Mouse (Mus musculus) layer of hippocampus, adult 11-12 months (tissue): ENCODE data around the gene Ankrd13a.
A peak's percentile ranks its signal among the peaks of the same experiment; 100 is the strongest.

Experiments
- DNase-seq: peaks from one replicate; pipeline ENCODE4 v3.0.0; 2022; ENCODE audit warnings: low spot score

Gene Ankrd13a

GRCm38 (mm10) chr5:114774403-114775051 is at the start of gene Ankrd13a:
TSS of gene Ankrd13a (plus strand) at chr5:114774677.
- DNase-seq, result peak; percentile 94

DNA sequence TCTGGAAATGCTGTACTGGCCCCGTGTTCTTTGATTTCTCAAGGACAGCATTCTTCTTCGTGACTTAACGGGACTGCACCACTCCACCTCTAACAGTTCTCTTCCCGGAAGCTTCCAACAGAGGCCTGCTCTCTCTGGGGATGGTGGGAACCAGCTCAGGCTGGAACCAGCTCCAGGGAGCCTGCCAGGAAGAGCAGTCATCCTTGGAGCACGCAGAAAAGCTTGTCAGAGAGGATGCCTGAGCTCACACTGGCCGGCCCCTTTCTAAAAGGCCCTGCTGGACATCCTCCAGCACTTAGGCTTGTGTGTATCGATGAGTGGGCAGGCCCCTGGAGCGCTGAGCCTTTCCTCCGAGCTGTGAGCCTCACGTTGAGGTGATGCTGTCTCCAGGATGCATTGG is 46.3 kb upstream of the Ankrd13a start:
- no peak for DNase-seq

DNA sequence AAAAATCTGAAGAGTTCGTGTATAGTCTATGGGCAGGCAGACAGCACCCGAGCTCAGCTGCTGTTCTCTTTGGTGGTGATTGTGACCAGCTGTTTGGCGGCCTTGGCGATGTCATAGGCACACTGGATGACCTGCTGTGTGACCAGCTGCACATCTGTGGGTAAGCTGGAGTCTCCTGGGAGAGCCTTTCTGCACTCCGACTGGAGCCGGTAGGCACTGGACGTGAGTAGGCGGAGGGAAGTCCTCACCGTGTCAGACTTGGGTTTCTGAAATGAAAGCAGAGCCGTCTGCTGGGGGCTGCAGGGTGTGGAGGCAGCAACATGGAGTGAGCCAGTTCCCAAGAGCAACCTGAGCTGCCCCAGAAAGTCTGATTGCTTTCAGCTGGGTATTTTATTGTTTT is 44.3 kb upstream of the Ankrd13a start:
- no peak for DNase-seq

- DNase-seq, result no peak
These were observed 43.0 kb upstream of the Ankrd13a start for GRCm38 (mm10) chr5:114731498-114731897.

DNA sequence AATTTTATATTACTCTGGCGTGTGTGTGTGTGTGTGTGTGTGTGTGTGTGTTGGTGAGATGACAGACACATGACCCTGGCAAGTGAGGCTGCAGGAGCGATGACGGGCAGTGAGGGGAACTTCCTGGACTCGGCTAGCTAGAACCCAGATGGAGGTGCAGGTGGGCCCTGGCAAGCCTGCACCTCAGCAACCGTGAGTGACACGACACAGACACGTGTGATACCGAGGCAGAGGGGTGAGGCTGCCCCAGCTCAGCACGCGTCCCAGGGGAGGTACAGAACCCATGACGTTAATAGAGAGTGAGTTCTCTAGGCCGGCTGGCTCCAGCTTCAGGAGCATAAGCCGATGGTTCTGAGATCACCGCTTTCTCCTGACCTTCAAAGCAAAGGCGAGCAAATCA is 42.5 kb upstream of the Ankrd13a start:
- DNase-seq, result no peak

DNA sequence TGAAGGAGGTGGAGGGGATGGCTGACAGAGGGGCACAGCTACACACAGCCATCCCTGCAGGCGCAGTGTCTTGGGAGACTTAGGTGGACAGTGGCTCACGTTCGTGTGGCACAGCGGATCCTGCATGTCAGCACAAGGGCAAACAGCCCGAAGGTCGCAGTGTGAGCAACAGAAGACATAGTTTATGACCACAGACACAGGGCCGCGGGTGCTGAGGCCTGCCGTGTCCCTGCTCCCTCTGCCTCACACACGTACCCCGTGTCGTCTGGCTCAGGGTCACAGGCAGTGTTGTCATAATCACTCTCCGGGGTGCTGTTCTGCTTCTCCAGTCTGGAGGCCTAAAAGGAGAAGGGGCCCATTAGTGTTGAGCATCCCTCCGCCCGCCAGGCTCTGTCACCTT is 40.9 kb upstream of the Ankrd13a start:
- no peak for DNase-seq

- DNase-seq, result no peak
These were observed 37.2 kb upstream of the Ankrd13a start for GRCm38 (mm10) chr5:114737090-114737887.

DNA sequence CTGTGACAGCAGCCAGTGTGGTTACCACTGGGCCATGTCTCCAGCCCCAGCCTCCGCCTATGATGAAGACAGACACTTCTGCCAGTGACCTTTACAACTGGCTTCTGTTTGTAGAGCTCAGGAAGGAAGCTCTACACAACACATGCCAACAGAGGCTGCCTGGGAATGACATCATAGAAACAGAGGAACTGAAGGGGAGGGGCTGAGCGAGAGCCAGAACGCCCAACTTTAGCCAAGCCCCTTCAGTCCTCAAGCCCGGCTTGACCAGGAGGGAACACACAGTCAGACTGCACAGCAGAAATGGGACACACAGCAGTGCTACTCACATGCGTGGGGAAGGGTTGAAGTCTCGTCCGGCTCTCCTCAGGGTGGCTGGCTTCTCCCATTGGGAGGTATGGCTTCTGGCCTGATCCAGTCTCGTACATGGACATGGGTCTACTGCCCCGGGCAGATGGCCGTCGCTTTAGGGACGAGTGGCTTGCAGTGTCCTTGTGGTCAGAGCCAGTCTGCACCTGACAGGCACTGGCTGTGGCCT is 35.7 kb upstream of the Ankrd13a start:
- DNase-seq, result no peak

GRCm38 (mm10) chr5:114740595-114740994 is 33.9 kb upstream of the Ankrd13a start:
- no peak for DNase-seq

DNA sequence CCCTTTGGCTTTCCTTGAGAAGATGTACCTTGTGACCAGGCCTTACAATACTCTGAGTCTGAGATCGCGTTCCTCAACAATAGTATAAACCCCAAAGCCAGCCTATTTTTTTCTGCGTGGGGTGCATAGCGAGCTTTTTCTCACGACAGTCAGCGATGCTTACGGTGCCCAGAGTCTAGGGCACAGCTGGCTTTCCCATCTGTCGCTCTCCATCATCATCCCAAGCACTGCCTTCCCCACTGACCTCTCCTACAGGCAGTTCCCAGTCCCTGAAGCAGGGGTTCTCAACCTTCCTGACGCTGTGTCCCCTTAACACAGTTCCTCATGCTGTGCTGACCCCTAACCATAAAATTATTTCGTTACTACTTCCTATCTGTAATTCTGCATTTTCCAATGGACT is 31.9 kb upstream of the Ankrd13a start:
- DNase-seq, result no peak

- peak; percentile 74 for DNase-seq
These were observed 31.3 kb upstream of the Ankrd13a start for GRCm38 (mm10) chr5:114742998-114743696.

DNA sequence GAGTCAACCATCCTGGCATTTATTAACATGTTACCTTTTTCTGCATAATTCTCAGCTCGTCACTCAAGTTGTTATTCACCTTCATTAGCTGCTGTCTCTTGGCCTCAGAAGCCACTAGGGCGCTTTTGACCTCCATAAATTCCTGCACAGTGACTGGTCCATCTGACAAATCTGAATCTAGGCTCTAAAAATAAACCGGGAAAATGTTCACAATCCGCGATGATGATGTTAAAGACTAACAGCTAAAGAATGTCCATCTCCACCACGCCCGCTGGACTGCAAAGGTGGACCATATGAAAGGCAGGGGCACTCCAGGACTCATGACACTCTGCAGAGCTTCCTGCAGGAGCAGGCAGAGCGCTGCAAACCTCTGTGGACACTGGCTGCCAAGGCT is 30.8 kb upstream of the Ankrd13a start:
- no peak for DNase-seq

- DNase-seq, result peak; percentile 67
These were observed 28.9 kb upstream of the Ankrd13a start for GRCm38 (mm10) chr5:114745581-114745980.

GRCm38 (mm10) chr5:114746886-114747285 is 27.6 kb upstream of the Ankrd13a start:
- no peak for DNase-seq

DNA sequence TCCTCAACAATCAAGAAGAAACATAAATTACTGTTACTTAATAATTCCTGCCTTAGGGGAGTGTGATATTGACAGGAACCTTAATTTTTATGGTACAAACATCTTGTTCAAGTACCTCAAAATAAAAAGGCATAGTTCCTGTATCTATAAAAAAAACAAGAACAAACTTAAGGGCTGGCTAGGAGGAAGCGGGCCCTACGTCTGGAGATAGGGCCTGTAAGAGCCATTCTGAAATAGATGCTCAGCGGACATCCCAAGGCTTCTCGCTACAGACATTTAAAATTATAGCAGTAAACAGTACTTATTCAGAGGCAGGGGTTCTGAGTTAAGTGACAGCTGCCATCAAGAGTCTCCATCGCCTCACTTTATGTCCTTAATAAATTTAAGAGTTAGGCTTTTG is 27.0 kb upstream of the Ankrd13a start:
- no peak for DNase-seq

DNA sequence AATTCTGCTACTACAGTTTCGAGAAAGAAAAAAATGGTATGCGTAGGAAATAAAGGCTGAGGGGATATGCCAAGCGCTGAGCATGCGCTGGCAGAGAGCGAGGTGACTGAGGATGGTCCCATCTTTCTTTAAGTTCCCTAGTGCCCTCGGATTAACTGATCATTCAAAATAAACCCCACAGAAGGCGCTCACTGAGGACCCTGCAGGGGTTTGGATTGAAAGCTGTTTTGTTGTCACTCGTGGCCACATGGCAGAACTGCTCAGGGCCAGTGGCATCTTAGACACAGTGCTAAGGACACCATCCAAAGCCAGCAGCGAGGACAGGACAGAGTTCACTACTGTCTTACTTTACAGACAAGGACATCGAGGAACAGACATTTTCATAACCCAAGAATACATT is 24.2 kb upstream of the Ankrd13a start:
- no peak for DNase-seq

DNA sequence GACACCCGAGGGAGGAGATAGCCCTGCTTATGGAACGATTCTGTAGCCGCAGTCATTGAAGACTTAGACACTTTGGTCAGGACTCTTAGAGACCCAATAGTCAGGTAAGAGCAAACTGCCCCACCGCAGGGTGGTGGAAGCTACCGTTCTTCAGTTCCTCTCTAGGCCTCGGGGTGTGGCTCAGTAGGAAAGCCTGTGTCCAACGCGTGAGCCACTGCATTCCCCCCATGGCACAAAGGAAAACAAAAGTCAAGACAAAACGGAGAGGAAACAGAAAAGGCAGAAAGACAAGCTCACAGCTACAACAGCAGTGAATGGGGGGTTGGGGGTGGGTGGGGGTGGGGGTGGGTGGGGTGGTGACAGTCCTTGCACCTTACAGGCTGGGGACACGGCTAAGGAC is 22.1 kb upstream of the Ankrd13a start:
- no peak for DNase-seq

- no peak for DNase-seq
These were observed 21.1 kb upstream of the Ankrd13a start for GRCm38 (mm10) chr5:114753384-114753783.

DNA sequence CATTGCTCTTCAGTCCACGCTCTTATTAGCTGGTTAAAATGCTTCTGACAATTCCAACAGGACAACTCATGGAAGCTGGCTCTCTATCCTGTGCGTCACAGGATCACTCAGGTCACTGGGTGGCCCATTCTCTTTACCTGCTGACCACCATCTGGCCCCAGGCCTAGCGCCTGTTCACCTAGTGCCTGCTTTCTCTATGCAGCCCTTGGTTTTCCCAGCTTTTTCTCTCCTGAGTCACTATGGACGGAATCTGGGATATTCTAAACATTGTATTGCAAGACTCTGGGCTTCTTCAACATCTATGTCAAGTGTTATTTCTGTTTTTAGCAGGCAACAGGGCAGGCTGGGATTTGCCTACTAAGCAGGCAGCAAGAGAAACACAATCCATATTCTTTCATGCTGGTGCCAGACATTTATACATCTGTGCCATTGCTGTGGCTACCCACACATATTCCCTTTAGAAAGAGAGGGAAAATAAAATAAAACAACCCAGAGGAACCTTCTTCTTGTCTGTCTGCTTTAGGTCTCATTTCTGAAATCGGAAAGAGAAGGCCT is 14.9 kb upstream of the Ankrd13a start:
- DNase-seq, result no peak

GRCm38 (mm10) chr5:114761980-114762379 is 12.5 kb upstream of the Ankrd13a start:
- DNase-seq, result no peak

GRCm38 (mm10) chr5:114764812-114765735 is 9.4 kb upstream of the Ankrd13a start:
- no peak for DNase-seq
